Mouse (Mus musculus) stomach, embryonic 15.5 days (tissue): ENCODE measurements around the gene Timm8a2. TPM values are rescaled to one million over a fixed set of nuclear protein-coding genes. Genes with fewer than 3 reads are reported as not detected.

Experiments used
- ATAC-seq: fragments of 200-750 bp; cut with Nextera tagmentation; 2 replicates; pipeline ENCODE4 v1.8.0; 2017; ENCODE audit warnings: low read depth, moderate number of reproducible peaks, moderate TSS enrichment; ENCODE audit not compliant: insufficient read depth, low FRiP score
- H3K27ac ChIP-seq: fragments of 300-500 bp; sonication (generic); 2 replicates; pipeline ENCODE4 v1.5.1; 2015; ENCODE audit warnings: mild to moderate bottlenecking, inconsistent platforms
- H3K27me3 ChIP-seq: fragments of 300-500 bp; sonication (generic); replicated peaks from 2 replicates; pipeline ENCODE4 v1.6.1; 2015; ENCODE audit warnings: inconsistent platforms
- H3K36me3 ChIP-seq: fragments of 300-500 bp; sonication (generic); 2 replicates; pipeline ENCODE4 v1.6.1; 2015; ENCODE audit warnings: inconsistent platforms
- H3K4me1 ChIP-seq: fragments of 300-500 bp; sonication (generic); 2 replicates; pipeline ENCODE4 v1.6.1; 2015; ENCODE audit warnings: inconsistent platforms
- H3K4me2 ChIP-seq: fragments of 300-500 bp; sonication (generic); 2 replicates; pipeline ENCODE4 v1.6.1; 2015; ENCODE audit warnings: mild to moderate bottlenecking, inconsistent platforms
- H3K4me3 ChIP-seq: fragments of 300-500 bp; sonication (generic); replicated peaks from 2 replicates; pipeline ENCODE4 v1.5.1; 2015; ENCODE audit warnings: inconsistent platforms
- H3K9ac ChIP-seq: fragments of 300-500 bp; sonication (generic); 2 replicates; pipeline ENCODE4 v1.6.1; 2015; ENCODE audit warnings: inconsistent platforms
- H3K9me3 ChIP-seq: fragments of 300-500 bp; sonication (generic); 2 replicates; pipeline ENCODE4 v1.6.1; 2016; ENCODE audit warnings: inconsistent platforms
- WGBS: fragments of 180-500 bp; shearing (Covaris S2); methylation state at CpG from one replicate; pipeline ENCODE4 v1.1.7; 2015; 5-methylcytosine and 5-hydroxymethylcytosine counted together
- polyA plus RNA-seq: library from polyadenylated mRNA; unstranded; fragments of >200 nt; fragmentation: Nextera tagmentation; extraction: Ambion mirVana; gene quantifications from 2 replicates; pipeline ENCODE4 v1.2.1, GENCODE M21; 2015

The Timm8a2 gene
- polyA plus RNA-seq, 1 experiment from 2014 or later, result not detected

GRCm38 (mm10) chr14:121994846-121995556, 39.5 kb upstream of the Timm8a2 start:
- Histone ChIP-seq H3K4me3 (no peak overlapping the region), H3K27me3 (no peaks in the 10 kb centered on the region), H3K27ac (no peak overlapping the region), H3K9me3 (no peaks in the 10 kb centered on the region), H3K4me1 (no peaks in the 10 kb centered on the region), H3K9ac (no peak overlapping the region), H3K4me2 (no peak overlapping the region), H3K36me3 (no peaks in the 10 kb centered on the region)
- no peak for ATAC-seq
- 86% methylated on average over 7 of the region's 7 CpGs for WGBS

DNA sequence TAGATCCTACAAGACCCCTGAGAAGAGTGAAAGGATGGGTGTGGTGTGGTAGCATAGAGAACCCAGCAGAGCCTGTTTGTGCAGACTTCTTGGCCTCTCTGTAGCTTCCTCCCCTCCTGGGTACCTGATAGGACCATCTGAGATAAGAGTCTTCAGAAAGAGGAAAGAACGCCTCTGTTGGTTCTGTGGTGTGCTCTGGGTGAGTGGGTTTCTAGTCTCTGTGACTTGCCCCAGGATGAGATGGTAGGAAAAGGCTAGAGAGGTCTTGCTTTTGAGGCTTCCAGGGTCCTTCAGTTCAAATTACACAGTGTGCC, 39.0 kb upstream of the Timm8a2 start:
- Histone ChIP-seq H3K4me2 (no peak overlapping the region), H3K27me3 (no peaks in the 10 kb centered on the region), H3K9me3 (no peaks in the 10 kb centered on the region), H3K27ac (no peak overlapping the region), H3K4me1 (no peaks in the 10 kb centered on the region), H3K9ac (no peak overlapping the region), H3K36me3 (no peaks in the 10 kb centered on the region), H3K4me3 (no peak overlapping the region)
- WGBS, result 50% methylated on average over 1 of the region's 1 CpGs
- no peak for ATAC-seq

DNA sequence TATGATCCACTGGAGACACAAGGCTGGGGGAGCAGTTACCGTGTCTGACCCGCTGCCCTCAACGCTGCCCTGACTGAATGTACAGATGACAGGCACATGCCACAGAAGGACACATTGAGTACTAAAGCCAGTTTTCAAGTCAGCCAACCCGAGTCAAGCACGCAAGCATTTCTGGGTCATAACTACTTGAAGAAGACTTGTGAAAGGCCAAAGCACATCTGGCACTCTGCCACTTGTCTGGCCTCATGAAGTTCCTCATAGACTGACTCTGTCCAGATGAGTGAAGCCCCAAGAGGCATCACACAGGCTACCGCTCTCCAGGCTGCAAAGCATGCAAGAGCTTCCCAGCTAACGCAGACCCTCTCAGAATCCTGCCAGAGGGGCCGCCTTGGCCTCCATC, 37.7 kb upstream of the Timm8a2 start:
- Histone ChIP-seq H3K4me3 (no peak overlapping the region), H3K27me3 (no peaks in the 10 kb centered on the region), H3K9me3 (no peaks in the 10 kb centered on the region), H3K27ac (no peak overlapping the region), H3K36me3 (no peaks in the 10 kb centered on the region), H3K4me2 (no peak overlapping the region), H3K4me1 (no peaks in the 10 kb centered on the region), H3K9ac (no peak overlapping the region)
- WGBS, result 89% methylated on average over 8 of the region's 8 CpGs
- ATAC-seq, result no peak

DNA sequence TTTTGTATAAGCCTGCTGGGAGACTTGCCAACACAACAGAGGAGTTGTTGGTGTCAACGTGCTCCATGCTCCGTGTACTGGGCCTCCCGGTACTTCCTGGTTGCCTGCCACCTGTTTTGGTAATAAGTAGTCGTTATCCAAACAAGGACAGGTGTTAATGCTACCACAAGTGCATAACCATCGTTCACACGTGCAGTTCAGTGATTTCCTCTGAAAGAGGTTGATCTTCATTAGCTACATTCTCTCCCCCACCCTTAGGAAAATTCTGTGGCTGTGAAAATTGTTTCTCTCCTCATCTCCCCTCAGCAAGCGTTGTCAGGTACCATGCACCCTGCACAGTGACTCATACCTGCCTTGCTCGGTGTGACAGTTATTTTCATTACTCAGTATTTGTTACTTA, 35.0 kb upstream of the Timm8a2 start:
- Histone ChIP-seq H3K4me2 (no peak overlapping the region), H3K9me3 (no peaks in the 10 kb centered on the region), H3K4me3 (no peak overlapping the region), H3K27ac (no peak overlapping the region), H3K4me1 (no peaks in the 10 kb centered on the region), H3K9ac (no peak overlapping the region), H3K36me3 (no peaks in the 10 kb centered on the region), H3K27me3 (no peaks in the 10 kb centered on the region)
- WGBS, result 71% methylated on average over 8 of the region's 8 CpGs
- ATAC-seq, result no peak; the same call in 1 of the 2 replicates

DNA sequence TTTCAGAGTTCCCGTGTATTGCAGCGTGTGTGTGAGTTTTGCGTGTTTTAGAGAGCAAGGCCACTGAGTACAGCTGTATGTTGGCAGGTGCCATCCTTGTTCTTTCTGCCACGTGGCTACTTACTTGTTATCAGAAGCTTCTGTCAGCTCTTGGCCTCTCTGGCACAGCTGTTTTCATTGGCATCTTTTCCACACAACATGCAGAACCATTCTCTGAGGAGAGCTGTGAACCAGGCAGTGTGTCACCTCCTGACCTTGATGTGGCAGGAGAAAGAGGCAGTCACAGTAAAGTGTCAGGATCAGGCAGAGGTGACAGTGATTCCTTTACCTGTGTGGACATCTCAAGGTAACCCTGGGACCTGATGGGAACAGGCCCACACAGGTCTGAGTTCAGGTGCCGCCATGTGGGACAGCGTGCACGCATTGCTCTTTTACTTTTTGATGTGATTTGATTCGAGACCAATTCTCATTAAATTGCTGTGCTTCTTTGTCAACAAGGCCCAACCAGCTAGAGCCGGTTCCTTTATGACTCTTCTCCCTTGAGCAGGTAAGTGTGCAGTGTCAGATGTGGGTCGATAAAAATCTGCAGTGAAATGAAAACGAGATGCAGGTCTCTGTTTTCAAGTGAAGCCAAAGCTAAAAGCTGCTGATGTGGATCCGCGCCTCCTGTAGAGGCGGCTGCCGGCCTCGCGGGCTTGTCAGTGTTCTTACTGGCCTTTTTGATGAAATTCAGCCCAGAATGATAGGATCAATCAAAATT, 33.9 kb upstream of the Timm8a2 start:
- WGBS, result 92% methylated on average over 17 of the region's 17 CpGs
- Histone ChIP-seq H3K27me3 (no peaks in the 10 kb centered on the region), H3K9ac (no peak overlapping the region), H3K4me1 (no peaks in the 10 kb centered on the region), H3K4me3 (no peak overlapping the region), H3K27ac (no peak overlapping the region), H3K36me3 (no peaks in the 10 kb centered on the region), H3K9me3 (no peaks in the 10 kb centered on the region), H3K4me2 (no peak overlapping the region)
- no peak for ATAC-seq

GRCm38 (mm10) chr14:122002224-122002623, 32.2 kb upstream of the Timm8a2 start:
- Histone ChIP-seq H3K4me3 (no peak overlapping the region), H3K36me3 (no peaks in the 10 kb centered on the region), H3K4me1 (no peaks in the 10 kb centered on the region), H3K27me3 (no peaks in the 10 kb centered on the region), H3K4me2 (no peak overlapping the region), H3K27ac (no peak overlapping the region), H3K9ac (no peak overlapping the region), H3K9me3 (no peaks in the 10 kb centered on the region)
- ATAC-seq, result no peak
- 96% methylated on average over 7 of the region's 7 CpGs for WGBS

DNA sequence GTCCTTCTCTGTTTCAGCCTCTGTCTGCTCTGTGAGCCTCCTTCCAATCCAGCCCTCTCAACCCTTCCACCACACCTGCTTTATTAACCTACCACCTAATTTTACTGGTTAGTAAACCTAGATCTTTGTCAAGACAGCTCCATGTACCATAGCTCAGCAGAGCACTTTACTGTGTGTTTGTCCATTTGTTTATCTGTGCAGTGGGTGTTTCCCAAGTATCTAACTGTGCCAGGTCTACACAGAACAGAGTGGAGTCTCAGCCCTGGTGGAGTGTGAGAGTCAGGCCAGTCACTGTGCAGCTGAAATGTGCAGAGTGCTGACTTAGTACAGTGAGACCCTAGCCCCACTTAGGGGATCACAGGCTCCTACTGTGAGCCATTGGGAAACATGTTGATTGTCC, 30.7 kb upstream of the Timm8a2 start:
- Histone ChIP-seq H3K4me1 (no peaks in the 10 kb centered on the region), H3K9me3 (no peaks in the 10 kb centered on the region), H3K4me3 (no peak overlapping the region), H3K9ac (no peak overlapping the region), H3K27me3 (no peaks in the 10 kb centered on the region), H3K27ac (no peak overlapping the region), H3K4me2 (no peak overlapping the region), H3K36me3 (peaks cover 4% of the 10 kb centered on the region; the same call in 1 of the 2 replicates)
- no peak for ATAC-seq

DNA sequence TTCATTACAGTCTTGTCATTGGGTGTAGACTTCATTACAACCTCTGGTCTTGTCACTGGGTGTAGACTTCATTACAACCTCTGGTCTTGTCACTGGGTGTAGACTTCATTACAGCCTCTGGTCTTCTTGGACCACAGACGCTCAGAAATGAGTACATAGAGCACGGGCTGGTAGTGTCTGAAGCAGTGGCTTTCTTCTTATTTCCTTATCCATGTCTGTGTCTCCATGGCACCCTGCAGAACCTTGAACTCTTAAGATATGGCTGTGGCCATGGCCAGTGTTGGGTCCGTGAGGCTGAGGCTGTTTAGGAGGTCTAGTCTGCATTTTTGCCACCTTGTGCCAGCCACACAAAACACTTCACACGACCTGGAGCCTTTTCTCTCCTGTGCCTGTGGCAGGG, 26.2 kb upstream of the Timm8a2 start:
- Histone ChIP-seq H3K27me3 (no peaks in the 10 kb centered on the region), H3K27ac (no peak overlapping the region), H3K4me1 (no peaks in the 10 kb centered on the region), H3K9me3 (no peaks in the 10 kb centered on the region), H3K9ac (no peak overlapping the region), H3K4me3 (no peak overlapping the region), H3K4me2 (no peak overlapping the region), H3K36me3 (peaks cover 8% of the 10 kb centered on the region; the same call in 1 of the 2 replicates)
- ATAC-seq, result no peak
- WGBS, result 83% methylated on average over 4 of the region's 4 CpGs

DNA sequence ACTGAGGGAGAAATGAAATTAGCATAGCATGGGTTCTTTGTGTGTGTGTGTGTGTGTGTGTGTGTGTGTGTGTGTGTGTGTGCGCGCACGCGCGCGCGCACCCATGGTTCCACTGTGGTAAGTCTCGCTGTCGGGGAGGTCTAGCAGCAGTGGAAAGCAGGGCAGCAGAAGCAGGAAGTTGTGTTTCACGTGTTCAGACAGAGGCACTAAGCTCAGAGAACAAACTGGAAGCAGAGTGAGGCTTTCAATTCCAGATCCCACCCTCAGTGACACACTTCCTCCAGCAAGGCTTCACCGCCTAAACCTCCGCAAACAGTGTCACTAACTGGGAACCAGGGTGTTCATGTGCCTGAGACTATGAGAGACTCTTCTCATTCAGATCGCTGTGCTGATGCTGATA, 25.0 kb upstream of the Timm8a2 start:
- WGBS, result 89% methylated on average over 13 of the region's 13 CpGs
- Histone ChIP-seq H3K27me3 (no peaks in the 10 kb centered on the region), H3K4me1 (no peaks in the 10 kb centered on the region), H3K4me2 (no peak overlapping the region), H3K27ac (no peak overlapping the region), H3K36me3 (peaks cover 8% of the 10 kb centered on the region; the same call in 1 of the 2 replicates), H3K4me3 (no peak overlapping the region), H3K9ac (no peak overlapping the region), H3K9me3 (no peaks in the 10 kb centered on the region)
- no peak for ATAC-seq

GRCm38 (mm10) chr14:122010301-122010700, 24.2 kb upstream of the Timm8a2 start:
- H3K27me3 ChIP-seq, result no peaks in the 10 kb centered on the region
- no peak overlapping the region for H3K4me3 ChIP-seq
- no peaks in the 10 kb centered on the region for H3K9me3 ChIP-seq
- H3K4me1 ChIP-seq, result no peaks in the 10 kb centered on the region
- ATAC-seq, result no peak
- H3K4me2 ChIP-seq, result no peak overlapping the region
- no peak overlapping the region for H3K9ac ChIP-seq
- no peak overlapping the region for H3K27ac ChIP-seq
- 63% methylated on average over 7 of the region's 7 CpGs for WGBS
- peaks cover 8% of the 10 kb centered on the region; the same call in 1 of the 2 replicates for H3K36me3 ChIP-seq

- no peak for ATAC-seq
- no peaks in the 10 kb centered on the region for H3K9me3 ChIP-seq
- 89% methylated on average over 8 of the region's 8 CpGs for WGBS
- no peak overlapping the region for H3K27ac ChIP-seq
- H3K4me2 ChIP-seq, result no peak overlapping the region
- H3K36me3 ChIP-seq, result peaks cover 8% of the 10 kb centered on the region; the same call in 1 of the 2 replicates
- H3K4me3 ChIP-seq, result no peak overlapping the region
- no peaks in the 10 kb centered on the region for H3K4me1 ChIP-seq
- no peaks in the 10 kb centered on the region for H3K27me3 ChIP-seq
- no peak overlapping the region for H3K9ac ChIP-seq
These were observed 22.7 kb upstream of the Timm8a2 start for GRCm38 (mm10) chr14:122011768-122012167.

DNA sequence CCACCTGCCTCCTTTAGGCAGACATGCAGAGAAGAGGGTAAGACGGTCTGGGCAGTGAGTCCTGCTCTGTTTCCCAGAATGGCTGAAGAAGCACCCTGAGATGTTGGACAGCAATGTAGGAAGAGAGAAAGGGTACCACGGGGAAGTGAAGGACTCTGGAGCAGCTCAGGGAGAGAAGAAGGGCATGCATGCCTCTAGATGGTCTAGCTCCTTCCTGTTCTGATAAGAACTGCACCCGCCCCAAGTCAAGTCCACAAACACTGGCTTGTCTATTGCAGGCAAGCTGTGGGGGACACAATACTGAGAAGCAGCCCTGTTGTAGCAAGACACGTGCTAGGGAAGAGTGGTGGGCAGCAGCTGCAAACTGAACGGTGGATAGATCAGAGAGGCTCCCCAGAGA, 22.3 kb upstream of the Timm8a2 start:
- H3K27ac ChIP-seq, result 0 out of 2 replicates have a peak overlapping the region, but pooled peaks have one; percentile 16
- 60% methylated on average over 5 of the region's 5 CpGs for WGBS

More for the DNA sequence above, 22.3 kb upstream of the Timm8a2 start:
- Histone ChIP-seq H3K9me3 (no peaks in the 10 kb centered on the region), H3K4me3 (no peak overlapping the region), H3K4me1 (no peaks in the 10 kb centered on the region), H3K36me3 (peaks cover 8% of the 10 kb centered on the region; the same call in 1 of the 2 replicates), H3K27me3 (no peaks in the 10 kb centered on the region), H3K9ac (no peak overlapping the region), H3K4me2 (no peak overlapping the region)
- no peak for ATAC-seq
